Mouse (Mus musculus) liver, postnatal 0 days (tissue): ENCODE results near the gene Rin2. TPM values are rescaled to one million over a fixed set of nuclear protein-coding genes. Genes with fewer than 3 reads are reported as not detected.

Source experiments
- ATAC-seq: fragments of 200-750 bp; cut with Nextera tagmentation; 2 replicates; pipeline ENCODE4 v1.8.0; 2017; ENCODE audit warnings: mild to moderate bottlenecking, moderate library complexity
- DNase-seq: peaks from one replicate; pipeline ENCODE4 v3.0.0-alpha.2; 2016
- H3K27ac ChIP-seq: fragments of 300-500 bp; sonication (generic); 2 replicates; pipeline ENCODE4 v1.5.1; 2014; ENCODE audit warnings: antibody characterized with exemption, moderate library complexity, mild to moderate bottlenecking, low read depth
- H3K27me3 ChIP-seq: fragments of 300-500 bp; sonication (generic); 2 replicates; pipeline ENCODE4 v1.6.1; 2014; ENCODE audit warnings: low read length, control low read depth, mixed read lengths; ENCODE audit not compliant: insufficient read depth
- H3K36me3 ChIP-seq: fragments of 300-500 bp; sonication (generic); replicated peaks from 2 replicates; pipeline ENCODE4 v1.6.1; 2014; ENCODE audit warnings: mild to moderate bottlenecking, control low read depth, low read length, moderate library complexity, mixed read lengths; ENCODE audit not compliant: insufficient read depth
- H3K4me1 ChIP-seq: fragments of 300-500 bp; sonication (generic); 2 replicates; pipeline ENCODE4 v1.6.1; 2014; ENCODE audit warnings: antibody characterized with exemption, mild to moderate bottlenecking, control low read depth; ENCODE audit not compliant: insufficient read depth
- H3K4me2 ChIP-seq: fragments of 300-500 bp; sonication (generic); 2 replicates; pipeline ENCODE4 v1.6.1; 2014; ENCODE audit warnings: low read depth, mild to moderate bottlenecking, low read length, moderate library complexity, mixed read lengths
- H3K4me3 ChIP-seq: fragments of 300-500 bp; sonication (generic); 2 replicates; pipeline ENCODE4 v1.5.1; 2014; ENCODE audit warnings: low read depth, low read length
- H3K9ac ChIP-seq: fragments of 300-500 bp; sonication (generic); replicated peaks from 2 replicates; pipeline ENCODE4 v1.6.1; 2014; ENCODE audit warnings: mild to moderate bottlenecking, moderate library complexity
- H3K9me3 ChIP-seq: fragments of 300-500 bp; sonication (generic); 2 replicates; pipeline ENCODE4 v1.6.1; 2016; ENCODE audit warnings: mild to moderate bottlenecking, control low read depth, low read length, mixed read lengths
- CTCF ChIP-seq: sonication (generic); IDR thresholded peaks from 2 replicates; pipeline ENCODE4 v1.5.1; 2016; ENCODE audit warnings: antibody characterized with exemption, low read depth
- EP300 ChIP-seq: IDR thresholded peaks from 2 replicates; pipeline ENCODE4 v1.6.1; 2016; ENCODE audit warnings: antibody characterized with exemption, low read depth, mild to moderate bottlenecking
- WGBS: fragments of 180-500 bp; shearing (Covaris S2); extraction: QIAGEN DNeasy Blood & Tissue Kit; methylation state at CpG from one replicate; pipeline ENCODE4 v1.1.7; 2014; ENCODE audit not compliant: insufficient replicate concordance; 5-methylcytosine and 5-hydroxymethylcytosine counted together
- polyA plus RNA-seq: library from polyadenylated mRNA; unstranded; fragments of >200 nt; fragmentation: Nextera tagmentation; extraction: Ambion mirVana; gene quantifications from 2 replicates; pipeline ENCODE4 v1.2.1, GENCODE M21; 2015

Rin2 gene
- polyA plus RNA-seq, 1 experiment from 2014 or later: 5.0 TPM

- WGBS: 57% methylated on average over 2 of the region's 2 CpGs
- no peak overlapping the region for H3K27ac ChIP-seq
- no peak for TF ChIP-seq EP300
- TF ChIP-seq CTCF: no peak
- no peaks in the 10 kb centered on the region for H3K9me3 ChIP-seq
- H3K27me3 ChIP-seq: no peaks in the 10 kb centered on the region
- no peaks in the 10 kb centered on the region; the same call in 1 of the 2 replicates for H3K36me3 ChIP-seq
- no peak for DNase-seq
- H3K4me1 ChIP-seq: peaks cover 18% of the 10 kb centered on the region; the same call in 1 of the 2 replicates
- H3K4me3 ChIP-seq: no peak overlapping the region
- no peak overlapping the region for H3K9ac ChIP-seq
- H3K4me2 ChIP-seq: no peak overlapping the region
- no peak for ATAC-seq
Observed at GRCm38 (mm10) chr2:145827930-145828329, 152.9 kb downstream of the Rin2 start.

- WGBS: 89% methylated on average over 3 of the region's 3 CpGs
Observed at GRCm38 (mm10) chr2:145828603-145829002, 153.6 kb downstream of the Rin2 start.

GRCm38 (mm10) chr2:145829231-145829630, 154.2 kb downstream of the Rin2 start:
- Histone ChIP-seq H3K4me2 (no peak overlapping the region), H3K4me1 (peaks cover 21% of the 10 kb centered on the region; the same call in 1 of the 2 replicates), H3K27me3 (no peaks in the 10 kb centered on the region), H3K9me3 (no peaks in the 10 kb centered on the region), H3K9ac (no peak overlapping the region), H3K36me3 (no peaks in the 10 kb centered on the region), H3K4me3 (no peak overlapping the region), H3K27ac (no peak overlapping the region)
- 80% methylated on average over 4 of the region's 4 CpGs for WGBS
- ATAC-seq (no peak), DNase-seq (no peak)
- no peak for TF ChIP-seq CTCF
- TF ChIP-seq EP300: no peak

More at GRCm38 (mm10) chr2:145828603-145829002, 153.6 kb downstream of the Rin2 start:
- no peak overlapping the region for H3K4me3 ChIP-seq
- H3K4me1 ChIP-seq: peaks cover 21% of the 10 kb centered on the region; the same call in 1 of the 2 replicates
- H3K4me2 ChIP-seq: no peak overlapping the region
- no peak for TF ChIP-seq EP300
- no peak for TF ChIP-seq CTCF
- ATAC-seq (no peak), DNase-seq (no peak)
- H3K9ac ChIP-seq: no peak overlapping the region
- no peaks in the 10 kb centered on the region for H3K36me3 ChIP-seq
- no peak overlapping the region for H3K27ac ChIP-seq
- H3K27me3 ChIP-seq: no peaks in the 10 kb centered on the region
- no peaks in the 10 kb centered on the region for H3K9me3 ChIP-seq

- H3K9ac ChIP-seq: no peak overlapping the region
- no peak for DNase-seq
- no peaks in the 10 kb centered on the region for H3K9me3 ChIP-seq
- no peak overlapping the region for H3K4me2 ChIP-seq
- H3K27ac ChIP-seq: no peak overlapping the region
- 66% methylated on average over 3 of the region's 3 CpGs for WGBS
- H3K4me1 ChIP-seq: peaks cover 21% of the 10 kb centered on the region; the same call in 1 of the 2 replicates
- ATAC-seq: peak; percentile 17; the same call in 1 of the 2 replicates
- H3K4me3 ChIP-seq: no peak overlapping the region
- TF ChIP-seq CTCF (no peak), EP300 (no peak)
- no peaks in the 10 kb centered on the region for H3K27me3 ChIP-seq
- 0 out of 2 replicates have a peak, but pooled peaks cover 3% of the 10 kb centered on the region for H3K36me3 ChIP-seq
Observed at GRCm38 (mm10) chr2:145830417-145830816, 155.4 kb downstream of the Rin2 start.

- Histone ChIP-seq H3K27ac (peak overlapping the region; percentile 40; the same call in 1 of the 2 replicates), H3K27me3 (no peaks in the 10 kb centered on the region), H3K4me2 (peak overlapping the region; percentile 18), H3K9me3 (no peaks in the 10 kb centered on the region), H3K9ac (no peak overlapping the region), H3K4me3 (no peak overlapping the region), H3K4me1 (peaks cover 21% of the 10 kb centered on the region), H3K36me3 (0 out of 2 replicates have a peak, but pooled peaks cover 3% of the 10 kb centered on the region)
- 45% methylated on average over 17 of the region's 17 CpGs for WGBS
- DNase-seq (no peak), ATAC-seq (peak; percentile 62)
- no peak for TF ChIP-seq CTCF
- no peak for TF ChIP-seq EP300
Observed at GRCm38 (mm10) chr2:145831949-145832835, 157.2 kb downstream of the Rin2 start.

- H3K4me1 ChIP-seq: peaks cover 17% of the 10 kb centered on the region
- H3K4me3 ChIP-seq: no peak overlapping the region
- H3K27me3 ChIP-seq: no peaks in the 10 kb centered on the region
- H3K9ac ChIP-seq: no peak overlapping the region
- WGBS: 40% methylated on average over 5 of the region's 5 CpGs
- DNase-seq (no peak), ATAC-seq (no peak)
- H3K36me3 ChIP-seq: 0 out of 2 replicates have a peak, but pooled peaks cover 3% of the 10 kb centered on the region
- peak overlapping the region; percentile 18; the same call in 1 of the 2 replicates for H3K4me2 ChIP-seq
- no peaks in the 10 kb centered on the region for H3K9me3 ChIP-seq
- TF ChIP-seq EP300 (no peak), CTCF (no peak)
- H3K27ac ChIP-seq: peak overlapping the region; percentile 40; the same call in 1 of the 2 replicates
Observed at GRCm38 (mm10) chr2:145832836-145833221, 157.8 kb downstream of the Rin2 start.
